Mouse (Mus musculus) neural tube, embryonic 11.5 days (tissue): ENCODE data around the gene Mapk1. TPM values are rescaled to one million over a fixed set of nuclear protein-coding genes. Genes with fewer than 3 reads are reported as not detected.

ENCODE experiments used
- ATAC-seq: fragments of 200-750 bp; cut with Nextera tagmentation; 2 replicates; pipeline ENCODE4 v1.8.0; 2017; ENCODE audit warnings: moderate number of reproducible peaks, mild to moderate bottlenecking, moderate TSS enrichment, moderate library complexity; ENCODE audit not compliant: insufficient read depth, low FRiP score, low TSS enrichment
- DNase-seq: peaks from one replicate; pipeline ENCODE4 v3.0.0-alpha.2; 2015; ENCODE audit warnings: low spot score
- H3K27ac ChIP-seq: fragments of 300-500 bp; sonication (generic); 2 replicates; pipeline ENCODE4 v1.5.1; 2014; ENCODE audit warnings: low read depth, mild to moderate bottlenecking, low read length
- H3K27me3 ChIP-seq: fragments of 300-500 bp; sonication (generic); 2 replicates; pipeline ENCODE4 v1.6.1; 2014; ENCODE audit warnings: mild to moderate bottlenecking, low read length, mixed read lengths; ENCODE audit not compliant: control insufficient read depth, insufficient read depth
- H3K36me3 ChIP-seq: fragments of 300-500 bp; sonication (generic); 2 replicates; pipeline ENCODE4 v1.6.1; 2014; ENCODE audit warnings: mild to moderate bottlenecking, low read length, moderate library complexity, mixed read lengths; ENCODE audit not compliant: control insufficient read depth, insufficient read depth
- H3K4me1 ChIP-seq: fragments of 300-500 bp; sonication (generic); 2 replicates; pipeline ENCODE4 v1.6.1; 2014; ENCODE audit warnings: low read length, mixed read lengths; ENCODE audit not compliant: control insufficient read depth, insufficient read depth
- H3K4me2 ChIP-seq: fragments of 300-500 bp; sonication (generic); 2 replicates; pipeline ENCODE4 v1.6.1; 2014; ENCODE audit warnings: low read depth, mild to moderate bottlenecking, moderate library complexity
- H3K4me3 ChIP-seq: fragments of 300-500 bp; sonication (generic); 2 replicates; pipeline ENCODE4 v1.5.1; 2014; ENCODE audit warnings: low read depth, low read length
- H3K9ac ChIP-seq: fragments of 300-500 bp; sonication (generic); 2 replicates; pipeline ENCODE4 v1.6.1; 2014; ENCODE audit warnings: mild to moderate bottlenecking, low read length
- H3K9me3 ChIP-seq: fragments of 300-500 bp; sonication (generic); 2 replicates; pipeline ENCODE4 v1.6.1; 2016; ENCODE audit warnings: low read length; ENCODE audit not compliant: control insufficient read depth
- WGBS: fragments of 180-500 bp; shearing (Covaris S2); extraction: QIAGEN DNeasy Blood & Tissue Kit; methylation state at CpG from one replicate; pipeline ENCODE4 v1.1.7; 2014; 5-methylcytosine and 5-hydroxymethylcytosine counted together
- polyA plus RNA-seq: library from polyadenylated mRNA; unstranded; fragments of >200 nt; fragmentation: Nextera tagmentation; extraction: Ambion mirVana; gene quantifications from 2 replicates; pipeline ENCODE4 v1.2.1, GENCODE M21; 2014

The Mapk1 gene
- polyA plus RNA-seq, 1 experiment from 2014 or later, result 224 TPM

- Histone ChIP-seq H3K9me3 (no peaks in the 10 kb centered on the region), H3K9ac (no peak overlapping the region), H3K4me1 (peaks cover 2% of the 10 kb centered on the region; the same call in 1 of the 2 replicates), H3K4me2 (no peak overlapping the region), H3K27ac (no peak overlapping the region; the same call in 1 of the 2 replicates), H3K27me3 (no peaks in the 10 kb centered on the region), H3K36me3 (no peaks in the 10 kb centered on the region), H3K4me3 (no peak overlapping the region)
- DNase-seq, result no peak
- 61% methylated on average over 3 of the region's 3 CpGs for WGBS
- ATAC-seq, result no peak
Measured at GRCm38 (mm10) chr16:17055584-17055983, 72.4 kb downstream of the Mapk1 start.

- WGBS, result 75% methylated on average over 1 of the region's 1 CpGs
- Histone ChIP-seq H3K4me1 (no peaks in the 10 kb centered on the region), H3K4me3 (no peak overlapping the region), H3K27ac (no peak overlapping the region), H3K9ac (no peak overlapping the region), H3K27me3 (no peaks in the 10 kb centered on the region), H3K9me3 (no peaks in the 10 kb centered on the region), H3K36me3 (no peaks in the 10 kb centered on the region), H3K4me2 (no peak overlapping the region)
- DNase-seq (no peak), ATAC-seq (no peak)
Measured at GRCm38 (mm10) chr16:17062338-17062737, 79.2 kb downstream of the Mapk1 start.

- H3K4me1 ChIP-seq, result peaks cover 4% of the 10 kb centered on the region; the same call in 1 of the 2 replicates
- H3K36me3 ChIP-seq, result no peaks in the 10 kb centered on the region
- ATAC-seq (no peak), DNase-seq (no peak)
- no peak overlapping the region for H3K9ac ChIP-seq
- no peaks in the 10 kb centered on the region for H3K27me3 ChIP-seq
- no peak overlapping the region for H3K27ac ChIP-seq
- 90% methylated on average over 2 of the region's 2 CpGs for WGBS
- no peak overlapping the region for H3K4me2 ChIP-seq
- no peaks in the 10 kb centered on the region for H3K9me3 ChIP-seq
- no peak overlapping the region for H3K4me3 ChIP-seq
Measured at GRCm38 (mm10) chr16:17067552-17067951, 84.4 kb downstream of the Mapk1 start.

- peaks cover 4% of the 10 kb centered on the region; the same call in 1 of the 2 replicates for H3K4me1 ChIP-seq
- H3K4me2 ChIP-seq, result peak within 1 kb of the TSS; percentile 71
- H3K27me3 ChIP-seq, result no peaks in the 10 kb centered on the region
- H3K27ac ChIP-seq, result peak within 1 kb of the TSS; percentile 85
- DNase-seq (peak; percentile 89), ATAC-seq (peak; percentile 95)
- H3K36me3 ChIP-seq, result peaks cover 3% of the 10 kb centered on the region; the same call in 1 of the 2 replicates
- H3K9me3 ChIP-seq, result no peaks in the 10 kb centered on the region
- peak within 1 kb of the TSS; percentile 88 for H3K9ac ChIP-seq
- H3K4me3 ChIP-seq, result peak within 1 kb of the TSS; percentile 75
- under 1% methylated on average over 70 of the region's 76 CpGs for WGBS
Measured at GRCm38 (mm10) chr16:17069511-17070443, 86.6 kb downstream of the Mapk1 start, which contains the start of gene Ypel1. Ypel1 (plus strand) TSS chr16:17069696.

- H3K4me3 ChIP-seq, result peak overlapping the region; percentile 75
- no peaks in the 10 kb centered on the region for H3K9me3 ChIP-seq
- H3K27ac ChIP-seq, result no peak overlapping the region
- DNase-seq (no peak), ATAC-seq (no peak)
- no peaks in the 10 kb centered on the region for H3K27me3 ChIP-seq
- peaks cover 12% of the 10 kb centered on the region for H3K36me3 ChIP-seq
- peaks cover 4% of the 10 kb centered on the region; the same call in 1 of the 2 replicates for H3K4me1 ChIP-seq
- H3K4me2 ChIP-seq, result peak overlapping the region; percentile 71
- peak overlapping the region; percentile 88 for H3K9ac ChIP-seq
- WGBS, result 54% methylated on average over 6 of the region's 6 CpGs
Measured at GRCm38 (mm10) chr16:17070716-17071115, 87.5 kb downstream of the Mapk1 start.

- no peak overlapping the region for H3K4me3 ChIP-seq
- H3K4me1 ChIP-seq, result peaks cover 4% of the 10 kb centered on the region; the same call in 1 of the 2 replicates
- H3K36me3 ChIP-seq, result peaks cover 14% of the 10 kb centered on the region
- no peak overlapping the region for H3K27ac ChIP-seq
- H3K27me3 ChIP-seq, result no peaks in the 10 kb centered on the region
- DNase-seq, result no peak
- no peak overlapping the region for H3K9ac ChIP-seq
- 94% methylated on average over 7 of the region's 7 CpGs for WGBS
- no peak for ATAC-seq
- no peak overlapping the region for H3K4me2 ChIP-seq
- H3K9me3 ChIP-seq, result no peaks in the 10 kb centered on the region
Measured at GRCm38 (mm10) chr16:17073000-17073399, 89.8 kb downstream of the Mapk1 start.

GRCm38 (mm10) chr16:17076301-17076700, 93.1 kb downstream of the Mapk1 start:
- DNase-seq (no peak), ATAC-seq (no peak)
- 94% methylated on average over 2 of the region's 2 CpGs for WGBS
- H3K9ac ChIP-seq, result no peak overlapping the region
- H3K4me2 ChIP-seq, result no peak overlapping the region
- H3K9me3 ChIP-seq, result no peaks in the 10 kb centered on the region
- H3K36me3 ChIP-seq, result peaks cover 17% of the 10 kb centered on the region
- H3K4me3 ChIP-seq, result no peak overlapping the region
- no peaks in the 10 kb centered on the region for H3K4me1 ChIP-seq
- H3K27ac ChIP-seq, result no peak overlapping the region
- H3K27me3 ChIP-seq, result no peaks in the 10 kb centered on the region

- no peak overlapping the region for H3K9ac ChIP-seq
- H3K36me3 ChIP-seq, result peaks cover 17% of the 10 kb centered on the region
- H3K27me3 ChIP-seq, result no peaks in the 10 kb centered on the region
Measured at GRCm38 (mm10) chr16:17076869-17077268, 93.7 kb downstream of the Mapk1 start.

GRCm38 (mm10) chr16:17078101-17078500, 94.9 kb downstream of the Mapk1 start:
- no peaks in the 10 kb centered on the region for H3K27me3 ChIP-seq
- no peak overlapping the region for H3K9ac ChIP-seq
- no peak overlapping the region for H3K4me3 ChIP-seq
- no peak for DNase-seq
- no peaks in the 10 kb centered on the region for H3K4me1 ChIP-seq
- no peak for ATAC-seq
- H3K27ac ChIP-seq, result no peak overlapping the region
- H3K9me3 ChIP-seq, result no peaks in the 10 kb centered on the region
- H3K36me3 ChIP-seq, result peaks cover 19% of the 10 kb centered on the region
- WGBS, result 88% methylated on average over 7 of the region's 7 CpGs
- no peak overlapping the region for H3K4me2 ChIP-seq

More at GRCm38 (mm10) chr16:17076869-17077268, 93.7 kb downstream of the Mapk1 start:
- DNase-seq, result no peak
- Histone ChIP-seq H3K9me3 (no peaks in the 10 kb centered on the region), H3K4me2 (no peak overlapping the region), H3K27ac (no peak overlapping the region), H3K4me1 (no peaks in the 10 kb centered on the region), H3K4me3 (no peak overlapping the region)
- ATAC-seq, result no peak
